Mouse (Mus musculus) frontal cortex, postnatal 25 days (tissue): ENCODE measurements around the gene Nhej1.

ENCODE experiments used
- DNase-seq, 2 experiments: peaks; one replicate each; pipeline ENCODE4 v3.0.0; 2022; ENCODE audit warnings: low spot score in 2 of 2

Gene Nhej1

DNA sequence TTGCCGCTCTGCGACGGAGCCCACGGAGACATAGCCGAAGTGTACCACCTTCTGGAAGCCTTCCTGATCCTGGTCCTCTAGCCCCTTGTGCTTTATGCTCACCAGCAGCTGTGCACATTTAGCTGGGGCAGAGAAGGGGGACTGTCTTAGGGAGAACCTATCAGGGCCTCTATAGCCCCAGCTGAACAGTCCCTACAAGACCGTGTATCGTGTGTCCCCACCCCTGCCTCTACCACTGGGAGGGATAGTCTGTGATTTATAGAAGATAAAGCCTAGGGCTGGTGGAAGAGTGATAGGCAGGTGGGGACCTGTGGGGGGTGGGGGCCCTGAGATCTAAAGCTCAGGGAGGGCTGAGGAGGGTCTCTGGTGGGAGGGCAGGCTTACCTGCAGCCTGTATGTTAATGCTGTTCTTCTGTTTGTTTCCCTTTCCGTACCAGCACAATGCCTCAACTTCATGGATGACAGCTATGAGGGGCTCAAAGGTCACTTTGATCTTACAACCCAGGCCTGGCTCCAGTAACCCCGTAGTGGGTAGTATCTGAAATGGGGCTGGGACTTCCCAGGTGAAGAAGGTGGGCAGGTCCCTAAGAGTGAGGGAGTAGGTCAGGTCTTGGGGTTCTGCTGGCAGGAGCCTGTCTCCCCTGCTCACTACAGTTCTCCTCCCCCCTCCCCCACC, 197.2 kb downstream of the Nhej1 start:
- no peak for DNase-seq

DNA sequence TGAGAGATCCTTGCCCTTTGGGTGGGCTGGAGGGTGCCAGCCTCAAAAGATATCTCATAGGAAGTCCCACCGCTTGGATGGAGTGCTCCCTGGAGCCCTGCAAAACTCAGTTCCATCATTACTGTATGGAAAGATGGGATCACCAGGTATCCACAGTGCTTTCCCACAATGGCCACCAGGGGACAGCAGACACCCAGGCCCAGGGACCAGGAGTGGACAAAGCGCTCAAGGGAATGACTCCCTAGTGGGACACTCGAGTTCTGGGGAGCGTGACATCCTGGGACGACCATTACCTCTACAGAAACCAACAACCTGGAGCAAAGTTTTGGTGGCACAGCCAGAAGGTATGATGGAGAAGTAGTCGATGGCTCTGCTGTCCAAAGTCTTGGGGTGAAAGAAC, 198.3 kb downstream of the Nhej1 start:
- peak; percentile 22 to 31 for DNase-seq

DNA sequence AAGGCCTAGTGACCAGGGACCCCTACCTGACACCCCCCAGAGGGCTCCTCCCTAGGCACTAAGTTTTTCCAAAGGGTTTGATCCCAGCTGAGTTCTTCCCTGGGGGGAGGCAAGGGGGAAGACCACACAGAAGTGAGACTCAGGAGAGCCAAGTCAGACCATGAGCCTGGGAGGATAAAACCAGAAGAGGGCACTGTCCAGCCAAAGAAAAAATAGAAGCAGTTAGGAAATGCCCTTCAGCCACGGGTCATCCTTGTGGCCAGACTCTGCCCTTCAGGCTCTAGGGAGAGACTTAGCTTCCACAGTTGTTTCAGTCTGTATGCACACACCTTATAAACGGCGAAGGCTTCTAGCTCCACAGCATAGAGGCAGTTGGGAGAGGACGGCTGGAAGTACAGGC, 200.5 kb downstream of the Nhej1 start:
- DNase-seq: no peak
